Mouse (Mus musculus) thymus, postnatal 14 days (tissue): ENCODE results near the gene Kcnj11.

Experiments
- DNase-seq: peaks from one replicate; pipeline ENCODE4 v3.0.0; 2021

Gene Kcnj11

DNA sequence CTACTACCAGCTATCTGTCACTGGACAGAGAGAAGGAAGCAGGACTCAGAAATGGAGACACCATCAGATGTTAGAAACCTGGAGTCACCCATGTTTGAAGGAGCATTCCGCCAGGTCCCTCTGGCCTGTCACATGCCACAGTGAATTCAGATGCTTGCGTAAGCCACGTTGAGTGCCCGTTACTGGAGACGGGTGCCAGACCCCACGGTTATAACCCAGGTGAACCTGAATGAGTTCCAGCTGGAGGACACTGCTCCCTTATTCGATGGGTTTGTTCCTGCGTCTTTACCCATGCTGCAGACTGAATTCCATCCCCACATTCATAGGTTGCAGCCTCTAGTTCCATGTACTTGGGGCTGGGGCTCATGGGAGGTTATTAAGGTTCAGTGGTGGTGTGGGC lies 3.2 kb upstream of the Kcnj11 start:
- DNase-seq = no peak

- DNase-seq = no peak
These were observed 2.6 kb upstream of the Kcnj11 start for GRCm38 (mm10) chr7:46103075-46103591.

DNA sequence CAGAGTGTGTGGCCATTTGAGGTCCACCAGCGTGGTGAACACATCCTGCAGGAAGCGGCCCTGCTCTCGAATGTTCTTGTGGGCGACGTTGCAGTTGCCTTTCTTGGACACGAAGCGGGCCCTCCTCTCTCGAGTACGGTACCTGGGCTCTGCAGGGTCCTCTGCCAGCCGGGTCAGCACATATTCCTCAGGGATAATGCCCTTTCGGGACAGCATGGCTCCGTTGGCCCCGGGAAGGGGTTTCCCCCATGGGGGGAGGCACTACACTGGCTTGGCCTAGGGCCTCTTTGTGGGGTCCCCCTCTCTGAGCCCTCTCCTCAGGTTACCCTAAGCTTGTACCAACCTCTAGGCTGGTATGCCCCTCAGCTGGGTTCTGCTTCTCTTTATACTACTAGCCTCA lies 882 bp downstream of the Kcnj11 start:
- no peak for DNase-seq

- DNase-seq = no peak
These were observed 1.7 kb downstream of the Kcnj11 start for GRCm38 (mm10) chr7:46098919-46099286.

DNA sequence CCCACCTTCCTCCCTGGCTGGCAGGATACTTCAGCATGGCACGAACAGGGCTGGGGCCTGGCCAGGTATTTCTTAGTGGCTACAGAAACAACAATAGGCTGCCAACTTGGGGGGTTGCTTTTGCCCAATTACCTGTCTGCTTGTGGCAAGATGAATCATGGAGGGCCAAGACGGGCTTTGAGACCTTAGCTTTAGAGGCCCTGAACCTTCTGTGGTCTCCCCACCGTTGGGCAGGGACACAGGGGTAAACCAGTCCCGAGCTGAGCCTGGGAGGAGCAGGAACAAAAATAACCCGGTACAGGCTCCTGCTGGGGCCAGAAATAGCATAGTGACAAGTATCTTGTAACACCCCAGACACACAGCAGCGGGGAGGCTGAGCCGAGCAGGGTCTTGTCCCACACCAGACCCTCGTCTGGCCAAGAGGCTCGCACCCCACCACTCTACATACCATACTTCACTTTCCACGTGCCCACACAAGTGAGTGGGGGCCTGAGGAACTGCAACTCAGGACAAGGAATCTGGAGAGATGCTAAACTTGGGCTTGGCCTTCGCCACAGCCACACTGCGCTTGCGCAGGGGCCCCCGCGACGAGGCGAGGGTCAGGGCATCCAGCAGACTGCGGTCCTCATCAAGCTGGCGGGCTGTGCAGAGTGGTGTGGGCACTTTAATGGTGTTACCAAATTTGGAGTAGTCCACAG lies 2.2 kb downstream of the Kcnj11 start:
- no peak for DNase-seq

- DNase-seq = no peak
These were observed 3.2 kb downstream of the Kcnj11 start for GRCm38 (mm10) chr7:46097319-46097783.

- DNase-seq = peak; percentile 55
These were observed 4.4 kb downstream of the Kcnj11 start for GRCm38 (mm10) chr7:46096136-46096535.

DNA sequence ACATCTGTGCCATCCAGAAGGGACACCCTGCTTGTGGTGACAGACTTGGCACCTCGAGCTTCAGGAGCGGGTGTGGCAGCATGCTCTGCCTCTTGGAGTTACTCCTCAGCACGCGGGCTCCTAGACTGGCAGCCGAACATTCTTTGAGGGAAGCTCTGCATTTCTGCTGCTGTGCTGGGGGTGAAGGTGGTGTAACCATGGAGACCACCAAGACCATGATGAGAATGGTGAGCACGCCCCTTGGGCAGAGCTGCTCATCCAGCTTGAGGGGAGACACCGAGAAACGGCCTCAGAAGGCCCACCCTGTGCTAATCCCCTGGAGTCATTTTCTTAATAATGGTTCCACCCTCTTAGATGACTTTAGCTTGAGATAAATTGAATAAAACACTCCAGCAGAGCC lies 7.8 kb downstream of the Kcnj11 start:
- no peak for DNase-seq

DNA sequence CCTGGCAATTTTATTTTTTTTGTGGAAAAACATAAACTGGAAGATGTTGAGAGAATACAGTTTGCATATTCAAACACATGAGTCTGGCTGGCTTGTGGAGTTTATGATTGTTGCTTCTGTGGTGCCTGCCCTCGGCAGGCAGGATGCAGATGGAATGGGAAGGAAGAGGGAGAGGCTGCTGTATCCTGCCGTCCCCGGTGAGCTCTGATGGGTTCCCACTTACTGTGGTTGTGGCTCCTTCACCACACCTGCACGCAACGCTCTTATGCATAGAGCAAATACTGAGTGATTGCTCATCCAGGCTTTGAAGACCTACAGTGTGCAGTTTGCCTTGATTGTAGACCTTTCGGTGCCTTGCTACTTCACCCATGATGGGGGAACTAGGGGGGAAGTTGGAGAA lies 12.3 kb downstream of the Kcnj11 start:
- no peak for DNase-seq

GRCm38 (mm10) chr7:46086378-46086777 lies 14.2 kb downstream of the Kcnj11 start:
- DNase-seq = no peak

DNA sequence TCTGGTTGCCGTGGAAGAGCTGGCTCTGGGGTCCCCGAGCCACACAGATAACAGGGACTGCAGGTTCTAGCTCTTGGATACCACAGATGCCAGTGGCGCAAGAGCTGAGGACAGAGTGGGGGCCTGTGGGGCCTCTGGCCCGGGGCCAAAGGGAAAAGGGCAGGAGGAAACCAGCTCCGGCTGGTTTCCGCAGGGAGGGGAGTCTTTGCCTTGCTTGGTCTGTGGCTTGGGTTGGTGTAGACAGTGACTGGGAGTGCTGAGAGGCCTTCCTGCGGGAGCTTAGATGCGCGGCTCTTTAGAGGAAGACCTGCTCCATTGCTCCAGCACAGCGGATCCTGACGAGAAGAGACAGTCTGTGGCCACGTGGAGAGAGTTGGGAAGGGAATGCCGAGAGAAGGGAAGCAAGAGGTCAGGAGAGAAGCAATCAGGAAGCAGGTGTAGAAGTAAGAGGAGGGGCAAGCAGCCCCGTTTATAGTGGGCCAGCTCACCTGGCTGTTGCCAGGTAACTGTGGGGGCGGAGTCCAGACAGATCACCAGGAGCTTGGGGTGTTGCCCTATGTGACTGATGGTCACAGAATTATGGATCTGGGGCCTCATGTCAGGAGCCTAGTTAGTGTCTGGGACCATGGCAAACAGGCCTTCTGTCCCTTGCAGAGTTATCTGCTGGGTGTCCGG lies 15.6 kb downstream of the Kcnj11 start:
- DNase-seq = no peak

DNA sequence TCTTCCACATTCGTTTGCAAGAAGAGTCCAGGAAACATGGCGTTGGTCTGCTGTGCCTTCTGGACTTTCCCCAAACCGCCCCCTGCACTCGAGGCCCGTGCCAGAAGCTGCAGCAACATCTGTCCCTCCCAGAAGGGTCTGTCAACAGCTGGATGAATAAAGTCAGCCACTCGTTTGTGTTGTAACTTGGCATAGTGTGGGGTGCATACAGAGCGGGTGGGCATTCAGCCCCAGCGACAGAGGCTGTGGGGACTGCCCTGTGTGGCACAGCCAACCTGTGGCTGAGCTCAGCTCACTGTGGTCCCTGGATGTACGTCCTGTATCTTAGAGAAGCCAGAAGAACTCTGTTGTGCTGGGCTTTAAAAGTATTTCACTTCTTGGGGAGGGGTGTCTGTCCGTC lies 16.5 kb downstream of the Kcnj11 start:
- no peak for DNase-seq

GRCm38 (mm10) chr7:46077675-46078074 lies 22.9 kb downstream of the Kcnj11 start:
- DNase-seq = no peak

GRCm38 (mm10) chr7:46076844-46077243 lies 23.7 kb downstream of the Kcnj11 start:
- no peak for DNase-seq

DNA sequence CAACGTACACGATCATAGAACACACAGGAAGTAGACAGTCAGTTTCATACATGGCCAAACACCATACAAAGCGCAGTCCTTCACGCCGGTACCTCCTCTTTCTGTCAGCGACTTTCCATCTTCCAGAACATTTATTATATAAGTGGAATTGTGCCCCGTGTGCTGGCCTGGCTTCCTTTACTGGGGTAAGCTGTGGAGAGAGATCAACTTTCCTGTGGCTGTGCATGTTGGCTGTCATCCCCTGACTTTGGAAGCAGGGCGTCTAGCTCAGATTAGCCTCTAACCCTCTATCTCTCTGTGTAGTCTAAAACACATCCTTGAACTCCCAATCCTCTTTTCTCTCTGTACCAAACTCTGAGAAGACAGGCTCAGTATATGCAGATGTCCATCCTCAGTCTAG lies 31.7 kb downstream of the Kcnj11 start:
- DNase-seq = no peak

GRCm38 (mm10) chr7:46063296-46063695 lies 37.3 kb downstream of the Kcnj11 start:
- DNase-seq = no peak

- no peak for DNase-seq
These were observed 39.0 kb downstream of the Kcnj11 start for GRCm38 (mm10) chr7:46061614-46062013.

DNA sequence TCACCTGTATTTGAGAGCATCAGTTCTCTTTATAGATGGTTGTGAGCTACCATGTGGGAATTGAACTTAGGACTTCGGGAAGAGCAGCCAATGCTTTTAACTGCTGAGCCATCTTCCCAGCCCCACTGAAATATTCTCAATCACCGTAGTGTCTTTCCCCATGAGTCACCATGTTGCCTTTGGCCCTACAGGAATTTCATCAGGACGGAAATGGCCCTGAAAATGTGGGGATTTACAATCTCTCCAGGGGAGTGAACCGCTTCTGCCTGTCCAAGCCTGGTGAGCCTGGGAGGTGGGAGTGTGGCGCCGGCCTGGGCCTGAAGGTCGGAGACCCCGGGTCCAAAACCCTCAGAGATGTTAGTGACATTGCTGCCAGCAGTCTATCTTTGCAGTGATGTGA lies 39.9 kb downstream of the Kcnj11 start:
- no peak for DNase-seq

DNA sequence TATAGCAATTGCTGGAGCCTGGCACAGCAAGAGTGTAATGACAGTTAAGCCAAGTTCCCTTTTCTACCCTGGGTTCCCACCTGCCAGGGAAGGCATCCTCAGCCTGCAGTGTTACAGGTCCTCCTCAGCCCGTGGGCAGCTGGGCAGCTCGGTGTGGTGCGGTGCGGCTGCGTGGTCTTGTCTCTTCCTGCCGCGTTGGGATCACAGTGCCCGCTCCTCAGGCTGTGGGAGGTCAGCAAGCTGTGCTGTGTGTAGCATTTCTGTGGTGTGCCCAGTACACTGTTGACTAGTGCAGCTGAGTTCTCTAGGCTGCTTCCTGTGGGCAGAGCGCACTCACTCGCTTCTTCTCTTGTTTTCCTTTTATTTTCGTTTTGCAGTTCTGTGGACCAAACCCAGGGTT lies 41.7 kb downstream of the Kcnj11 start:
- DNase-seq = peak; percentile 42

- no peak for DNase-seq
These were observed 47.0 kb downstream of the Kcnj11 start for GRCm38 (mm10) chr7:46053566-46053965.

DNA sequence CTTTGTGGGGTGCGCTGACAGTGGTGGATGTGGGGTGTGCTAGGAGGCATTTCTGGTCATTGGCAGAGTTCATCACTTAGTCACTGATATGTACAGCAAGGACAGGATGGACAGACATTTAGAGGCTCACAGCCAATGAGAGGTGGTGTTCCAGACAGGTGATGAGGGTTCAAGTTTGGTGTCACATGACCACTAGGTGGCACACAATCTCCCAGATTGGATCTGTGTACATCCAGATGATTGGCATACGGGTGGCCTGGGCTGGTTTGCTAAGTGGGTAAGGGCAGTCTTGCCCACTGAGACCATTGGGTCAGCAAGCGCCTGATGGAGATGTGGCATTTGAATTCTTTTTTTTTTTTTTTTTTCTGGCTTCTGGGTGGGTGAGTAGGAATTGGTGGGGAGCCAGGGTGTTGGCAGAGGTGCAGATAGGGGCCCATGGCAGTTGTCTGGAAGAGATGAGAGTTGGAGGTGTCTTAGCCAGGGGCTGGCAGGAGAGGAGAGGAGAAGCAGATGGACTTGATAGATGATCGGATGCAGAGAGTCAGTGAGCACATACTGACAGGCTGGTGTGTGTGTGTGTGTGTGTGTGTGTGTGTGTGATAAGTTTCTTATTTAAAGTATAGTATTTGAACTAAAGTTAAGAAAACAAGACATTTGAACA lies 48.3 kb downstream of the Kcnj11 start:
- DNase-seq = peak; percentile 52

DNA sequence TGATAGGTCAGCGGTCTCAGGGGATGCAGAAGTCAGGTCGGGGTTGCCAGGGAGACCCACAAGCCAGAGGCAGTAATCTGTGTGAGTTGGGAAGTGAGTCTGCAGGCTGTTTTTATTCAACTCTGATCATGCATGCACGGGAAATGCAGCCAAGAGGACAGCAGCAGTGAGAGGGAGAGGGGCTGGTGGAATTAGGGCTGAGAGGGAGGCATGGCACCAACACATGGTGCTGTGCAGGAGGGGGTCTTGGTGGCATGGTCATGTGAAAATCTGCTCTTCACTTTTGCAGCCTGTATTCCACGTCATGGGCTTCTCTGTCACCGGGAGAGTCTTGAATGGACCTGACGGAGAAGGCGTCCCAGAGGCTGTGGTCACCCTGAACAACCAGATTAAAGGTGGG lies 50.6 kb downstream of the Kcnj11 start:
- no peak for DNase-seq

- DNase-seq = no peak
These were observed 52.5 kb downstream of the Kcnj11 start for GRCm38 (mm10) chr7:46047873-46048562.
